Mouse (Mus musculus) gastrocnemius, postnatal 10 days (tissue): ENCODE results near the gene Myrip. TPM values are rescaled to one million over a fixed set of nuclear protein-coding genes. Genes with fewer than 3 reads are reported as not detected.

Source experiments
- total RNA-seq, 2 experiments: library from RNA; stranded (reverse); gene quantifications; 2 replicates each; pipeline ENCODE4 v1.2.3; 2021

Gene Myrip
- total RNA-seq, 2 experiments from 2014 or later: 0.54 to 1.5 TPM

Other genes starting within 250 kb of the Myrip start
- gene Cx3cr1, start 231.6 kb upstream of the Myrip start, total RNA-seq: 1 to 10 TPM; 2.0 to 3.2 TPM
- under 1 TPM in 1 of 2 experiments, not detected in 1; 0.23 TPM for gene Ccr8, start 209.4 kb upstream of the Myrip start, total RNA-seq
- gene Slc25a38, start 191.1 kb upstream of the Myrip start, total RNA-seq: 1 to 10 TPM; 8.9 to 9.8 TPM
- 100 to 1,000 TPM; 710 to 760 TPM for gene Rpsa, start 173.8 kb upstream of the Myrip start, total RNA-seq
- gene Mobp, start 151.8 kb upstream of the Myrip start, total RNA-seq: under 1 TPM in 1 of 2 experiments, not detected in 1; 0.77 TPM
- 10 to 100 TPM; 41.1 TPM for gene Eif1b, start 190.7 kb downstream of the Myrip start, total RNA-seq
- gene Entpd3, start 238.3 kb downstream of the Myrip start, total RNA-seq: 1 to 10 TPM in 1 of 2 experiments, not detected in 1; 1.7 TPM